Mouse (Mus musculus): ENCODE data around the gene Hirip3.
"Not testable (repeated sequence)": the region's sequence is repeated elsewhere in the genome, so short reads cannot be mapped to it uniquely, and the experiment has no call there.

Gene Hirip3

GRCm38 (mm10) chr7:126856741-126857420, 4.9 kb upstream of the Hirip3 start:
- DNase-seq, result no peak

DNA sequence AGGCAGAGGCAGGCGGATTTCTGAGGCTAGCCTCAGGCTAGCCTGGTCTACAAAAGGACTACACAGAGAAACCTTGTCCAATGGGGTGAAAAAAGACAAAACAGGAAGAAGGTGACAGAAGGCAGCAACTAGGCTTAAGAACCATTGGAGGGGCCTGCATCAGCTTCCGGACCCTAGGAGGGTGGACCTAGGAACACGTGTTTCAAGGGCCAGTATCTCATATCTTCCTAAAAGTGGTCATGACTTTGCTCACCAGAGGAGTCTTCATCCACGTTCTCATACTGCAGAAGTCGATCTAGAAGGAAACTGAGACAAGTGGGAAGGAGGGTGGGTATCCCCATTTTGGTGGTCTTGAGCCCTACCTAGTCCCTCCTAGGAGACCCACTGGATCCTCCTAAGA, 785 bp upstream of the Hirip3 start:
- no peak for DNase-seq

- peak; percentile 93 to 95 for DNase-seq
These were observed 494 bp downstream of the Hirip3 start, which contains the start of gene Ino80e for GRCm38 (mm10) chr7:126862147-126862784. Gene Ino80e, minus strand, starts transcription at chr7:126862377.

DNA sequence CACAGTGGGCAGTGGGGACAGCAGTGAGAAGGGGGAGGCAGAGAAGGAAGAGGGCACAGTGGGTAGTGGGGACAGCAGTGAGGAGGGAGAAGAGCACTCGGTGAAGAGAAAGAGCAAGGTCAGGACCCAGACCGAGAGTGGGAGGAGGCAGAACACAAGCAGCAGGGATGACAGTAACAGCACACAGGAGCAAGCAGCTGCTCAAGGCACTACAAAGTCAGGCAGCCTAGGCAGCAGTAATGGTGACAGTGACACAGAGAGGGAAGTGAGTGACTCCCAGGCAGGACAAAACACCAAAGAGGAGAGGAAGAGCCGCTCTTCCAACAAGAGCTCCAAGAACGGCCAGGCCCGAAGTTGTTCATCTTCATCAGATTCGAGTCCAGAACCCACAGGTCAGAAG, 2.0 kb downstream of the Hirip3 start:
- DNase-seq, result no peak

DNA sequence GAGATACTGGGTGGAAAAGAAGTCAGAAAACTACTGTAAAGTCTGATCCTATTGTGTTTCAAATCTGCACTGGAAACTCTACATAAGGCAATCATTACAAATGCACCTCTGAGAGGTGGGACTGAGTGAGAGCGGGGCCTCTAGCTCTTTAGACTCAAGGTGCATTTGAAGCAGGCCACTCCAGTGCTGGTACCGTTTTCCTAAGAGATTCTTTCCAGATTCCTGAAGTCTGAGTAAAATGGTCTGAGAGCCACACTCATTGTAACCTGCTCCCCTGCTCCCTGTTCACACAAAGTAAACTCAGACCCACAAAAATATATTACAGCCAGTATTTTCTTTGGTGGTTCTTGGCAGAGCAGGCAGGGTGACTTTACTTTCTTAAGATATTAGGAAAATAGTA, 5.8 kb downstream of the Hirip3 start:
- no peak for DNase-seq

DNA sequence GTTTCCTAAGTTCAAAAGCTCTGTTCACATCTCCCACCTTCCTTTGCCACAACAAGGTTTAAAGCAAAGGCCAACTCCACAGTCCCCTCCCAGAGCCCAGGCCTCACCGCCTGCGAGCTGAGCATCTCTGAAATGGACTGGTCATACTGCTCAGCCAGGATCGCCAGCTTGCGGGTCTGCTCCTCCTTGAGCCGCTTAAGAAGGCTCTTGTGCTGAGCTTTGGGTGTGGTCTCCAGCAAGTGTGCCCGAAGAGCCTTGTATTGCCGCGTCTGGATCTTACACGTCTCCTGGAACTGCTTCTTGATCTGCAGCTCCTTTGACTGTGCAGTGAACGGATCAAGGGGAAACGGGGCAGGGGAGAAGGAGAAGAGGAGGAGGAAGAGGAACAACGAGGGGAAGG, 6.2 kb downstream of the Hirip3 start:
- DNase-seq, result no peak

GRCm38 (mm10) chr7:126869780-126870519, 8.2 kb downstream of the Hirip3 start:
- no peak for DNase-seq

DNA sequence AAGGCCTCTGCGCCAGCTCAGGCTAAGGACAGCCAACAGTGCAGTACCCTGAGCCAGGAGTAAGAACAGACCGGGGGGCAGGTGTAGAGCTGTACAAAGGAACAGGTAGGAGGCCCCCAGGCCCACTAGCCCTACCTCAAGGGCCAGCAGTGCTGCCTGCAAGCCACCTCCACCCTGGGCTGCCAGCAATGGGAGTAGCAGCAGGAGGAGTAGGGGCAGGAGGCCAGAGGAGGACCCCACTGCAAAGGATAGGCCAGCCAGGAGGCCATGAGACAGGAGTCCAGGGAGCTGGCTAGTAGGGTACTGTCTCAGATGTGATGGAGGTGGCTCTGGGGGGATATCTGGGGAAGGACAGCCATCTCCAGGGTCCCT, 8.7 kb downstream of the Hirip3 start:
- no peak for DNase-seq

DNA sequence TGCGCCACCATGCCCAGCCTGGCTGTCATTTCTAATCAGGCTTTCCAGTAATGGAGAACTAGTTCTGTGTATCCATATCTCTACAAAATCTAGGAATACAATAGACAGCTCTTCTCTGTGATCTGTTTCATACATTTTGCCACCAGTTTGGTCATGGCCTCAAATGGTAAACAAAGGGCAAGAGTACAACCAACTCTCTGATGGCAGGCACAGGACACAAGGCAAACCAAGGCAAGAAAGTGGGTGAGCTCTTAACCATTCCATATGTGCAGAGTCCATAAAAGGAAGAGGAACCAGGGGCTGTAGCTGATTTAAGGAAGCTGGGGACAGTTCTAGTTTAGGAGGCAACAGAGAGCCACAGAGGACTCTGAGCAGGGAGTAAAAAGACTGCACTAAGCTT, 15.5 kb downstream of the Hirip3 start:
- DNase-seq, result no peak

DNA sequence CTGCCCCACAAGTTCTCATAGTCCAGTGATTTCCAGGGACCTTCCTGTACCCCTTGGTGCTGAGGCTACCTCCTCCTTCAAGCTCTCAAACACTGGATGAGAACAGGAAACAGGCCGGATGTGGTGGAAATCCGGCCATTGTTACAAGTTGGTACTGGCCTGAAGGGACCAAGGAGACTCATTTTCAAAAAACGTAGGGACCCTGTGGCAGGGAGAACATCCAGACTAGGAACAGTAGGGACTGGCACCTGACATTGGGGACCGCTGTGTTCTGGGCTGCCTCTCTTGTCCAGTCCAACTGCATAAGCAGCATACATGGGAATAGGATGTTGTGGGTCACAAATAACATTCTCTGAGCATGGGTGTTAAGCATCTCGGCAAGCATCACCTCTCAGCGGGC, 19.3 kb downstream of the Hirip3 start:
- peak; percentile 54 to 62 for DNase-seq

GRCm38 (mm10) chr7:126883731-126884181, 22.0 kb downstream of the Hirip3 start:
- DNase-seq, result no peak

GRCm38 (mm10) chr7:126884286-126885164, 22.8 kb downstream of the Hirip3 start, which contains the start of gene Taok2:
Gene Taok2, minus strand, starts transcription at chr7:126884703.
- DNase-seq, result peak; percentile 98 to 99

DNA sequence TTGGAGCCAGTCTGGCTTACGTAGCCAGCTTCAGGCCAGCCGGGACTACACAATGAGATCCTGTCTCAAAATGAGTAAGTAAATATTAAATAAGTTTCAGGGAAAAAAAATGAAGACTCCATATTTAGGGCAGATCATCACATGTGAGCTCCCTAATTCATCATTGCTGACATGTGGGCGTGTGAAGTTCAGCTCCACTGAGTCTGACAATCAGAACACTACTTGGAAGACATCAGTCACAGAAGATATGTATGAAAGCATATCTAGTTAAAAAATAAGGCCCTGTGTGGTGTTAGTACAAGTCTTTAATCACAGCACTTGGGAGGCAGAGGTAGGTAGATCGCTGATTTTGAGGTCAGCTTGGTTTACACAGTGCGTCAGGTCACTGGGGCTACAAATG, 25.5 kb downstream of the Hirip3 start:
- DNase-seq, result no peak

- DNase-seq, result peak in 1 of 2 experiments; percentile 28
These were observed 27.1 kb downstream of the Hirip3 start for GRCm38 (mm10) chr7:126888852-126889251.

GRCm38 (mm10) chr7:126896912-126897311, 35.1 kb downstream of the Hirip3 start:
- no peak for DNase-seq

DNA sequence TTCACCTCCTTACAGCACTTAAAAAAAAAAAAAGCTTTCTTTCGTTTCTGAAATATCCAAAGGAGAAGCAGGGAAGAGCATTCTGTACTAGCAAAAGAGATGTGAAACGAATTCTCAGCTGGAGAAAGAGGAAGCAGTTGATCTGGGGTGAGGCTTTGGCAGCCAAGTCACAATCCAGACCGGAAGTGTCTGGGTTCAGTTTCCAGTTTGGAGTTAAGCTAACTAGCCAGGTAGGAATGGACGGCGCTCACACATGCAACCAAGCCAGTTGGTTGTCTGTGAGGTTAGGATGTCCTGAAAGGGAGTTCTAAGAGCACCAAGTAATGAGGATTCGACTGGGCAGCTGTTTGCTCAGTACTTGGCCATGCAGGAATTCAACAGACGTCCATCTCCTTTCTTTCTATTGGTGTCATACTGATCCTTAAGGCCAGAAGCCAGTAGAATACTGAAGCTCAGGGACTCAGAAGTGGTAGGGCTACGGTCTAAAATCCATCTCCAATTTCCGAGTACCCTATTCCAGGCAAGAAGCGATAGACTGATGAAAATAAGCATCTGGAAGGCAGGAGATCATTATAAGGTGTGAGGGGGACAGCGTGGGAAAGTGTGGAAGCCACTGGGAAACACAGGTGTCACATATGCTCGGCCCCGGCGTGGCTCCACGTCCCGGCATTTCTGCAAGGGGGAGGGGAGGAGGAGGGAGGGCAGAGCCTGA, 35.8 kb downstream of the Hirip3 start:
- DNase-seq, result peak in 1 of 2 experiments; percentile 30

DNA sequence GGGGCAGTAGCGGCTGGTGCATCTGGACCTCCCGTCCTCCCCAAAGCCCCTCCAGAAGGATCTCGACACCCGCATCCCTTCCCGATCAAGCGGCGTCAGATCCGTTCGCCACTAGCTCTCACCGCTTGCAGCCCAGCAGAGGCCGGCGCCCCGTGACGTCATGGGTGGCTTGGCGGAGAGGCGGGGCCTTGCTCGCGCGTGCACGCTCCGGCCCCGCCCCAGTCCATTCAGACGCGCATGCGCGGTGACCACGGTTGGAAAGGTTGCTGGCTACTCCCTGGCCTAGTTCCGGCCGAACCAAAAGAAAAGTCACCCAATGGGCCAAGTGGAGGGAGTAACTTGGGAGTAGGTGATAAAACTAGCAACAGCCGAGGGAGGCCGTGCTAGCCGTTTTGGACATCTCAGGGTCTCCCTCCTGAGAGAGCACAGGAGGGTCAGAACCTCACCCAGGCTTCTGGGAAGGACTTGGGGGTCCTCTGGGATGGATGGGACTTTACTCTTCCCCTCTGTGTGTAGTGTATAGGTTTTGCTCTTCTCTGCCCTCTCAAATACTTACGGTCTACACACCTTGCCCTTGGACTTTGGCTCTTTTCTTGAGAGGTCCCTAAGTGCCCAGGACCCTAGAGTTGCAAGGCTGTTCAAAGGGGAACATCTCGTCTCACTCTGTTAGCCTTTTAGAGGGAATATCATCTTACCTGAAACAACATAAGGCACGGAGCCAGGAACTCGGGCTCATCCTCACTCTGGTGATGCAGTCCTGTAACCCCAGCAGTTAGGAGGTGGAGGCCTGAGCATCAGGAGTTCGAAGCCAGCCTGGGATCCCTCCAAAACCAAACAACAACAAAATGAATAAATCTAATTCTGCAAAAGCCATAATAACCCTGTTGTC, 36.6 kb downstream of the Hirip3 start:
- DNase-seq, result peak; percentile 93 to 96

GRCm38 (mm10) chr7:126899781-126900180, 38.0 kb downstream of the Hirip3 start:
- DNase-seq, result not testable (repeated sequence)

DNA sequence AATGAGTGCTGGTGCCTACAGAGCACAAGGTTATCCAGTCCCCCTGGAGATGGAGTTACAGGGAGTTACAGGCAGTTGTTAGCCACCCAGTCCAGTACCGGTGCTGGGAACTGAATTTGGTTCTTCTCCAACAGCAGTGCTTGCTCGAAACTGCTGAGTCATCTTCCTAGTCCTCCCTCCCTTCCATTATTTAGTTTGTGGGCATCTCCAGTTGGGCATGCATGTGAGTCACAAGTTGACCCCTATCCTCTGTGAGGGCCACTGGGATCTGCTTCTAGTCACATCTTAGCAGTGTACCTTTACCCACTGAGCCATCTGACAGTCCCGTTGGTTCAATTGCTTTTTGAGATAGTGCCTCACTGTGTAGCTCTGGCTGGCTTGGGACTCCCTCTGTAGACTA, 43.8 kb downstream of the Hirip3 start:
- no peak for DNase-seq

DNA sequence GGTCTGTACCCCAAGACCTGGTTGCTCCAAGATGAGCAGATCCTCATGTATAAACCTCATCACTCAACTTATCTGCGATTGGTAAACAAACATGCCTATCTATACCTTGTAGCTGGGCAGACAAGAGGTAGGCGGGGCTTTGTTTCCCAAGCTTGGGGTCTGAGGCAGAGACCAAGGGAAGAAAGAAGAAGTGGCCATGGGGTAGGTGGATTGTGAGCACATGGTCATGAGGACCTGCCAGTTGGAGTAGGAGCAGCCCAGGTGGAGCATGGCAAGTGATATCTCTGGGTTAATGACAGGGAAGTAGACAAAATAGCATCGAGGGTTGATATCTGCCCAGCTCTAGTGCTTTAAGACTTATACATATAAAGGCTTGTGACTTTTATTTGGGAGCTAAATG, 53.1 kb downstream of the Hirip3 start:
- DNase-seq, result no peak
